Mouse (Mus musculus) limb, embryonic 14.5 days (tissue): ENCODE measurements at regions not wholly inside any gene's neighbourhood (a gene's known extent, or its start where the extent isn't known, plus 50 kb on each side); places are given as distances from the start of the nearest gene placed in this dataset.
A peak's percentile ranks its signal among the peaks of the same experiment; 100 is the strongest.

ENCODE experiments used
- ATAC-seq: fragments of 200-750 bp; cut with Nextera tagmentation; 2 replicates; pipeline ENCODE4 v1.8.0; 2017; ENCODE audit warnings: low read depth, moderate number of reproducible peaks, moderate TSS enrichment; ENCODE audit not compliant: low FRiP score
- DNase-seq: peaks from one replicate; pipeline ENCODE4 v3.0.0-alpha.2; 2015; ENCODE audit warnings: low spot score
- H3K27ac ChIP-seq: fragments of 300-500 bp; sonication (generic); replicated peaks from 2 replicates; pipeline ENCODE4 v1.5.1; 2014; ENCODE audit warnings: low read depth, mild to moderate bottlenecking, low read length, moderate library complexity, mixed read lengths
- H3K27me3 ChIP-seq: fragments of 300-500 bp; sonication (generic); 2 replicates; pipeline ENCODE4 v1.6.1; 2014; ENCODE audit warnings: low read length, mixed read lengths; ENCODE audit not compliant: control insufficient read depth, insufficient read depth
- H3K36me3 ChIP-seq: fragments of 300-500 bp; sonication (generic); 2 replicates; pipeline ENCODE4 v1.6.1; 2014; ENCODE audit warnings: mild to moderate bottlenecking, low read length, moderate library complexity, mixed read lengths; ENCODE audit not compliant: control insufficient read depth, insufficient read depth
- H3K4me1 ChIP-seq: fragments of 300-500 bp; sonication (generic); 2 replicates; pipeline ENCODE4 v1.6.1; 2014; ENCODE audit warnings: antibody characterized with exemption, low read length, mixed read lengths; ENCODE audit not compliant: control insufficient read depth, insufficient read depth
- H3K4me2 ChIP-seq: fragments of 300-500 bp; sonication (generic); replicated peaks from 2 replicates; pipeline ENCODE4 v1.6.1; 2014; ENCODE audit warnings: low read depth, mild to moderate bottlenecking, low read length, moderate library complexity; ENCODE audit not compliant: severe bottlenecking
- H3K4me3 ChIP-seq: fragments of 300-500 bp; sonication (generic); replicated peaks from 2 replicates; pipeline ENCODE4 v1.5.1; 2014; ENCODE audit warnings: low read length
- H3K9ac ChIP-seq: fragments of 300-500 bp; sonication (generic); 2 replicates; pipeline ENCODE4 v1.6.1; 2014; ENCODE audit warnings: mild to moderate bottlenecking, low read depth, low read length, moderate library complexity; ENCODE audit not compliant: severe bottlenecking
- H3K9me3 ChIP-seq: fragments of 300-500 bp; sonication (generic); 2 replicates; pipeline ENCODE4 v1.6.1; 2016; ENCODE audit warnings: low read length; ENCODE audit not compliant: control insufficient read depth
- POLR2A ChIP-seq: fragments of 200-500 bp; IDR thresholded peaks from 2 replicates; pipeline ENCODE4 v1.8.0; 2012; ENCODE audit warnings: inconsistent platforms, mild to moderate bottlenecking, moderate library complexity, borderline replicate concordance; ENCODE audit not compliant: insufficient read depth, insufficient read length; ENCODE audit errors: extremely low read depth
- WGBS: fragments of 180-500 bp; shearing (Covaris S2); extraction: QIAGEN DNeasy Blood & Tissue Kit; methylation state at CpG from one replicate; pipeline ENCODE4 v1.1.7; 2014; 5-methylcytosine and 5-hydroxymethylcytosine counted together

DNA sequence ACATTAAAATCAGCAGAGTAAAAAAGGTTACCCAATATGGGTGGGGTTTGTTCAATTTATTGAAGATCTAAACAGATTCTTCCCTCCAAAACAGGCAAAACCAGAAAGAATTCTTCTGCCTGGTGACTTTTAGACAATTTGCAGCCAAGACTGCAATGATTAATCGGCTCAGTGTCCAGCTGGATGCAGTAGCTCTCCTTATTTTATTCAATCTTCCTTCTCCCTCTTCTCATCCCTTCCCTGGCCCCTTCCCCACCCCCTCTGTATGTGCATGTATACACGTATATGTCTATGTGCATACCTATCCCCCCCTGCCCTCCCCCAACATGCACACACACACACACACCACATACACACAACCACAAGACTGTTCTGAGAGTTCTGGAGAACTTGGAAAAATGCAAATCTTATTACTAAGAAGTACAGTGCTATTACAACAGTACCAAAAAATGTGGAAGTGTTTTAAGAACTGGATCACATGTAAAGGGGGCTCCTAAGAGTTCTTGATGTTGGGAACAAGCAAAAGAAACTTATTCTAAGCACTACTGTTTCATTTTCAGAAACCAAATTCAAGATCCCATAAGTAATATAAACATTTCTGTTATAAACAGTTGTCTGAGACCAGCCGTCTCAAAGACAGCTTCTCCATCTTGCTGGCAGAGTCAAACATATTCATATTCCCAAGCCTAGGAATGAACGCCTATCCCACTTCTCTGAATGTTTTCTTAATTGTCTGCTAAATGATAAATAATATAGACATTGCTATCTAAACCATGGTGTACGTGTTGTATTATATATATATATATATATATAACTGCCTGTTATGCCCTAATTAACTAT lies 229.5 kb downstream of the Mreg start:
- WGBS, result 79% methylated on average over 5 of the region's 5 CpGs
- TF ChIP-seq POLR2A, result no peak
- no peak overlapping the region for H3K4me3 ChIP-seq
- no peaks in the 10 kb centered on the region for H3K36me3 ChIP-seq
- no peak overlapping the region for H3K4me2 ChIP-seq
- ATAC-seq (no peak), DNase-seq (no peak)
- H3K27ac ChIP-seq, result no peak overlapping the region
- H3K4me1 ChIP-seq, result peaks cover 3% of the 10 kb centered on the region; the same call in 1 of the 2 replicates
- no peaks in the 10 kb centered on the region for H3K27me3 ChIP-seq
- H3K9ac ChIP-seq, result no peak overlapping the region
- no peaks in the 10 kb centered on the region for H3K9me3 ChIP-seq

GRCm38 (mm10) chr1:71980624-71981023 lies 231.5 kb downstream of the Mreg start:
- Histone ChIP-seq H3K9ac (no peak overlapping the region), H3K4me2 (no peak overlapping the region), H3K27me3 (no peaks in the 10 kb centered on the region), H3K4me3 (no peak overlapping the region), H3K4me1 (peaks cover 3% of the 10 kb centered on the region; the same call in 1 of the 2 replicates), H3K36me3 (no peaks in the 10 kb centered on the region), H3K27ac (no peak overlapping the region), H3K9me3 (no peaks in the 10 kb centered on the region)
- TF ChIP-seq POLR2A, result no peak
- 35% methylated on average over 4 of the region's 4 CpGs for WGBS
- ATAC-seq (peak; percentile 73), DNase-seq (peak; percentile 57)

GRCm38 (mm10) chr1:71979261-71979660 lies 232.8 kb downstream of the Mreg start:
- TF ChIP-seq POLR2A, result no peak
- no peaks in the 10 kb centered on the region for H3K27me3 ChIP-seq
- 35% methylated on average over 4 of the region's 4 CpGs for WGBS
- DNase-seq (peak; percentile 51), ATAC-seq (peak; percentile 70; the same call in 1 of the 2 replicates)
- H3K9me3 ChIP-seq, result no peaks in the 10 kb centered on the region
- H3K36me3 ChIP-seq, result no peaks in the 10 kb centered on the region
- peaks cover 3% of the 10 kb centered on the region; the same call in 1 of the 2 replicates for H3K4me1 ChIP-seq
- H3K4me3 ChIP-seq, result no peak overlapping the region
- H3K27ac ChIP-seq, result no peak overlapping the region
- no peak overlapping the region for H3K9ac ChIP-seq
- no peak overlapping the region for H3K4me2 ChIP-seq

GRCm38 (mm10) chr1:71977361-71977760 lies 234.7 kb downstream of the Mreg start:
- Histone ChIP-seq H3K9me3 (no peaks in the 10 kb centered on the region), H3K4me3 (no peak overlapping the region), H3K36me3 (no peaks in the 10 kb centered on the region), H3K4me2 (no peak overlapping the region), H3K27ac (no peak overlapping the region), H3K4me1 (peaks cover 3% of the 10 kb centered on the region; the same call in 1 of the 2 replicates), H3K9ac (no peak overlapping the region), H3K27me3 (no peaks in the 10 kb centered on the region)
- 81% methylated on average over 5 of the region's 5 CpGs for WGBS
- DNase-seq (no peak), ATAC-seq (no peak)
- TF ChIP-seq POLR2A, result no peak

GRCm38 (mm10) chr1:71974715-71975114 lies 237.4 kb downstream of the Mreg start:
- H3K4me3 ChIP-seq, result no peak overlapping the region

More at GRCm38 (mm10) chr1:71974715-71975114, 237.4 kb downstream of the Mreg start:
- H3K4me1 ChIP-seq, result no peaks in the 10 kb centered on the region
- DNase-seq (no peak), ATAC-seq (no peak)
- no peak overlapping the region for H3K9ac ChIP-seq
- no peaks in the 10 kb centered on the region for H3K27me3 ChIP-seq
- H3K4me2 ChIP-seq, result no peak overlapping the region
- 68% methylated on average over 4 of the region's 4 CpGs for WGBS
- TF ChIP-seq POLR2A, result no peak
- no peak overlapping the region for H3K27ac ChIP-seq
- H3K36me3 ChIP-seq, result no peaks in the 10 kb centered on the region
- H3K9me3 ChIP-seq, result no peaks in the 10 kb centered on the region
